Mouse (Mus musculus) intestine, embryonic 14.5 days (tissue): Measurements from ENCODE around the gene Txn2. TPM values are rescaled to one million over a fixed set of nuclear protein-coding genes. Genes with fewer than 3 reads are reported as not detected.

ENCODE experiments used
- ATAC-seq: fragments of 200-750 bp; cut with Nextera tagmentation; replicated peaks from 2 replicates; pipeline ENCODE4 v1.8.0; 2017; ENCODE audit warnings: low read depth, moderate number of reproducible peaks, moderate TSS enrichment, moderate library complexity; ENCODE audit not compliant: low FRiP score, low TSS enrichment
- DNase-seq: peaks from one replicate; pipeline ENCODE4 v3.0.0-alpha.2; 2018; ENCODE audit warnings: low spot score
- H3K27ac ChIP-seq: fragments of 300-500 bp; sonication (generic); 2 replicates; pipeline ENCODE4 v1.5.1; 2014; ENCODE audit warnings: low read depth, mild to moderate bottlenecking, control low read depth
- H3K27me3 ChIP-seq: fragments of 300-500 bp; sonication (generic); replicated peaks from 2 replicates; pipeline ENCODE4 v1.6.1; 2014; ENCODE audit warnings: low read length, control low read depth; ENCODE audit not compliant: control insufficient read depth, insufficient read depth
- H3K36me3 ChIP-seq: fragments of 300-500 bp; sonication (generic); 2 replicates; pipeline ENCODE4 v1.6.1; 2014; ENCODE audit warnings: low read length, control low read depth; ENCODE audit not compliant: control insufficient read depth, insufficient read depth
- H3K4me1 ChIP-seq: fragments of 300-500 bp; sonication (generic); replicated peaks from 2 replicates; pipeline ENCODE4 v1.6.1; 2014; ENCODE audit warnings: low read length, control low read depth, mixed read lengths; ENCODE audit not compliant: control insufficient read depth, insufficient read depth
- H3K4me2 ChIP-seq: fragments of 300-500 bp; sonication (generic); 2 replicates; pipeline ENCODE4 v1.6.1; 2014; ENCODE audit warnings: low read length
- H3K4me3 ChIP-seq: fragments of 300-500 bp; sonication (generic); 2 replicates; pipeline ENCODE4 v1.5.1; 2014; ENCODE audit warnings: low read depth, low read length, control low read depth, mixed read lengths
- H3K9ac ChIP-seq: fragments of 300-500 bp; sonication (generic); 2 replicates; pipeline ENCODE4 v1.6.1; 2014; ENCODE audit warnings: mild to moderate bottlenecking, low read length
- H3K9me3 ChIP-seq: fragments of 300-500 bp; sonication (generic); 2 replicates; pipeline ENCODE4 v1.6.1; 2016; ENCODE audit warnings: low read length, control low read depth; ENCODE audit not compliant: control insufficient read depth
- WGBS: fragments of 180-500 bp; shearing (Covaris S2); extraction: QIAGEN DNeasy Blood & Tissue Kit; methylation state at CpG from one replicate; pipeline ENCODE4 v1.1.7; 2014; 5-methylcytosine and 5-hydroxymethylcytosine counted together
- polyA plus RNA-seq: library from polyadenylated mRNA; unstranded; fragments of >200 nt; fragmentation: Nextera tagmentation; extraction: Ambion mirVana; gene quantifications from 2 replicates; pipeline ENCODE4 v1.2.1, GENCODE M21; 2014

Gene Txn2
- polyA plus RNA-seq, 1 experiment from 2014 or later: 325 TPM

GRCm38 (mm10) chr15:77885159-77885558, 43.6 kb downstream of the Txn2 start:
- no peak for DNase-seq
- no peaks in the 10 kb centered on the region for H3K36me3 ChIP-seq
- no peaks in the 10 kb centered on the region for H3K27me3 ChIP-seq
- no peak overlapping the region for H3K9ac ChIP-seq
- peaks cover 37% of the 10 kb centered on the region for H3K4me1 ChIP-seq
- WGBS: 80% methylated on average over 6 of the region's 6 CpGs
- no peaks in the 10 kb centered on the region for H3K9me3 ChIP-seq
- no peak for ATAC-seq
- H3K4me3 ChIP-seq: no peak overlapping the region
- H3K27ac ChIP-seq: no peak overlapping the region
- H3K4me2 ChIP-seq: no peak overlapping the region

DNA sequence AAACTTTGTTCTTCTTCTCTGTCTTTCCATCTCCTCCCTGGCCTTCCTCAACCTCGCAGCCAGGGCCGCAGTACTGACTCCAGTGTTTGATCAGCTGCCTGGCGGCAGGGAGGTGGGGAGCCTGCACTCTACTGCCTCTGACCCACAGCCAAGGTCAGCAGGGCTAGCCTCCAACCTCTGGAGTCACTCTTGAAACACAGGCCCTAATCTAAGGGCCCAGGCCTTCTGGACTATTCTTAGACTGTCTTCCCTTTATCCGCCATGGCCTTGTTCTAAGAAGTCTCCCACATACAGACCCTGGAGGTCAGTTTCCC, 45.2 kb downstream of the Txn2 start:
- Histone ChIP-seq H3K9ac (peak overlapping the region; percentile 27; the same call in 1 of the 2 replicates), H3K36me3 (no peaks in the 10 kb centered on the region), H3K4me3 (no peak overlapping the region), H3K9me3 (no peaks in the 10 kb centered on the region), H3K27me3 (no peaks in the 10 kb centered on the region), H3K27ac (peak overlapping the region; percentile 91), H3K4me2 (peak overlapping the region; percentile 38), H3K4me1 (peaks cover 37% of the 10 kb centered on the region)
- WGBS: 52% methylated on average over 4 of the region's 4 CpGs
- no peak for ATAC-seq
- DNase-seq: no peak

DNA sequence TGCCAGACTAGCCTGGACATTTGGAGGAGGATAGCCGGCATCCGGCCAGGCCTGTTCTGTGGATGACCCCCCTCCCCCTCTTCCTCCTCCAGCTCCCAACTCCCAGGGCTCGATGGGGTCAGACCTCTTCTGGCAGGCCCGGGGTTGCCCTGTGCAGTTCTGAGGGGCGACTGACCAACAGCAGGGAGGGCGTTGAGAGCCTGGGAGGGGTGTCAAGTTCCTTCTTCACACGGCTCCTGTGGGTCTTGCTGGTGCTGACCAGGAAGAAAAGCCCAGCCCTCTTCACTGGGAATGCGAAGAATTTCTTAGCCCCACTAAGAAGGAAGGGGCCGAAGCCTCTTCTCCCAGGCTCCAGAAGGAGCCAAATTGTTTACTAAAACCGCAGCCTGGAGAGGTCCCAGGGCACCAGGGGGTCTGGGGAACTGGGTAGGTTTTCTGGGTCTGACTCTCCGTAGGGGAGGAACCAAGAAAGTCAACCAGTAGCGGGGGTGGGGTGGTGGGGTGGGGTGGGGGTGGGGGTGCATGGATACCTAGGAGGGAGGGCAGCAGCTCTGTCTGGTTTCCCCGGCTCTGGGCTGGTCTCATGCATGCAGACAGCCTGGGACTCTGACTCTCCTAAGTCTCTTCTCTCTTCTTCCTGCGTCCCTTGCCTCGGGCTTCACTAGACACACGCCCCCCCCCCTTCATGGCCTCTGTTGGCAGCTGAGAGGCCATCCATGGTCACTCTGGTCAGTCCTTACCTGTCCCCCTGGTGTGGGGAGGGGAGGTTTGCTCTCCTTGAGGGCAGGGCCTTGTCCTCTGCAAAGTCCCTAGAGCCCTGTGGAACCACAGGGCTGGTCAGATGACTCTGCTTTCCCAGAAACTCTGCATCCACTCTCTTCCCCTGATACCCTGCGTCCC, 45.8 kb downstream of the Txn2 start:
- peak overlapping the region; percentile 91 for H3K27ac ChIP-seq
- peak overlapping the region; percentile 27; the same call in 1 of the 2 replicates for H3K9ac ChIP-seq
- WGBS: 11% methylated on average over 16 of the region's 17 CpGs
- peak overlapping the region; percentile 38 for H3K4me2 ChIP-seq
- no peaks in the 10 kb centered on the region for H3K27me3 ChIP-seq
- DNase-seq (peak; percentile 73), ATAC-seq (peak; percentile 36)
- peaks cover 37% of the 10 kb centered on the region for H3K4me1 ChIP-seq
- H3K4me3 ChIP-seq: 0 out of 2 replicates have a peak overlapping the region, but pooled peaks have one; percentile 6
- H3K36me3 ChIP-seq: no peaks in the 10 kb centered on the region
- H3K9me3 ChIP-seq: no peaks in the 10 kb centered on the region

DNA sequence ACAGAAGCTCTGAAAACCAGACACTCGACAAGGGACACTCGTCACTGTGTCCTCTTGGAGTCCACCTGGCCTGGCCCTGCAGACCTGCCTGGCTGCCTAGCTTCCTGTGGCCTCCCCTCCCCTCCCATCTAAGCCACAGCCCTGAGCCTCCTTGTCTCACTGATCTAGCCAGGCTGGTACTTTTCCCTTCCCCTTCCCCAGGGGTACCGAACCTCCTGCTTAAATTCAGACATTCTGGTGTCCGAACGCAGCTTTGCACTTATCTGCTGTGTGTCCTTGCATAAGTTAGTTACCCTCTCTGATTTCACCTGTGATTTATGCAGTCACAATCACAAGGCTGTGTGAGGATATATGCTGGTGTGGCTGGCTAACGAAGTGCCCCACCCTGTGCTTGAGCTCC, 46.5 kb downstream of the Txn2 start:
- no peaks in the 10 kb centered on the region for H3K27me3 ChIP-seq
- H3K4me3 ChIP-seq: no peak overlapping the region
- H3K9me3 ChIP-seq: no peaks in the 10 kb centered on the region
- H3K36me3 ChIP-seq: no peaks in the 10 kb centered on the region
- peak overlapping the region; percentile 38 for H3K4me2 ChIP-seq
- peak; percentile 61 for DNase-seq
- no peak overlapping the region for H3K9ac ChIP-seq
- no peak for ATAC-seq
- peaks cover 37% of the 10 kb centered on the region for H3K4me1 ChIP-seq
- peak overlapping the region; percentile 91 for H3K27ac ChIP-seq
- 42% methylated on average over 6 of the region's 6 CpGs for WGBS

DNA sequence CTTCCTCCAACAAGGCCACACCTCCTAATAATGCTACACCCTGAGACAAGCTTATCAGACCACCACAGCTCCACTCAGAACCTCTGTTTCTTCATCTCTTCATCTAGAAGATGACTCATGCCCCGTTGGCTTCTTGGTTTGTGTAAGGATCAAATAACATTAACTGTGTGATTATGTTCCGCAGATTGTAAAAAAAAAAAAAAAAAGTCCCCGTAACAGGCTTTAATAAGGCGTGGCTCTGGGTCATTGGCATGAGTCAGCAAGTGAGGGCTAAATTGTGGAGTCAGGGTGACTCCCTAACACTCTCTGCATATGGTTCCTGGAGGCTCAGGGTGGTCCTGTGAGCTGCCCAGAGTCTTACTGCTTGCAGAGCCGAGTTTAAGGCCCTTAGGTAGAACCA, 47.1 kb downstream of the Txn2 start:
- no peaks in the 10 kb centered on the region for H3K9me3 ChIP-seq
- H3K4me2 ChIP-seq: no peak overlapping the region
- DNase-seq: peak; percentile 63
- WGBS: 22% methylated on average over 5 of the region's 5 CpGs
- peak; percentile 37; the same call in 1 of the 2 replicates for ATAC-seq
- H3K36me3 ChIP-seq: no peaks in the 10 kb centered on the region
- H3K9ac ChIP-seq: no peak overlapping the region
- peaks cover 31% of the 10 kb centered on the region for H3K4me1 ChIP-seq
- H3K4me3 ChIP-seq: no peak overlapping the region
- peak overlapping the region; percentile 91 for H3K27ac ChIP-seq
- H3K27me3 ChIP-seq: no peaks in the 10 kb centered on the region

- H3K9ac ChIP-seq: no peak overlapping the region
- peaks cover 24% of the 10 kb centered on the region for H3K4me1 ChIP-seq
- H3K27ac ChIP-seq: no peak overlapping the region
- WGBS: 80% methylated on average over 5 of the region's 5 CpGs
- ATAC-seq (no peak), DNase-seq (no peak)
- H3K4me3 ChIP-seq: no peak overlapping the region
- H3K27me3 ChIP-seq: no peaks in the 10 kb centered on the region
- no peak overlapping the region for H3K4me2 ChIP-seq
- H3K9me3 ChIP-seq: no peaks in the 10 kb centered on the region
- no peaks in the 10 kb centered on the region for H3K36me3 ChIP-seq
These were observed 48.1 kb downstream of the Txn2 start for GRCm38 (mm10) chr15:77880738-77881137.

DNA sequence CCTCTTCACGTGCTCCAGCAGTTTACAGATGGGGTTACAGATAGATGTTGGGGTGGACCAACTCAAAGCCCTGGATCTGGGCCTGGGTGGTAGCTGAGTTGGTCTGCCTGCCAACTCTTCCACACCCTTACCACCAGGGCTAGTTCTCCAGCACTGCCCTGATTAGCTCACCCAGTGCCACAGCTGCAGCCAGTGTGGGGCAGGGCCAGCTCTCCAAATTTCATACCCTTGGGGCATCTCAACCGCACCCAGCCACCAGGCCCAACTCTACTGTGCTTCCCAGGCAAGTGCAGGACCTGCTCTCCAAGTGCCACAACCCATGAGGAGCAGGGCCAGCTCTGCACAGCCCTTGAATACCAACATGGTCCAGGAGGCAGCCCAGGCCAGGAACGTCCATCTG, 49.0 kb downstream of the Txn2 start:
- no peaks in the 10 kb centered on the region for H3K27me3 ChIP-seq
- ATAC-seq: no peak
- H3K4me2 ChIP-seq: no peak overlapping the region
- H3K4me1 ChIP-seq: peaks cover 24% of the 10 kb centered on the region
- no peaks in the 10 kb centered on the region for H3K36me3 ChIP-seq
- no peak for DNase-seq
- H3K4me3 ChIP-seq: no peak overlapping the region
- 88% methylated on average over 3 of the region's 3 CpGs for WGBS
- H3K9me3 ChIP-seq: no peaks in the 10 kb centered on the region
- no peak overlapping the region for H3K9ac ChIP-seq
- no peak overlapping the region for H3K27ac ChIP-seq

GRCm38 (mm10) chr15:77877209-77877608, 51.6 kb downstream of the Txn2 start:
- H3K27ac ChIP-seq: no peak overlapping the region
- WGBS: 68% methylated on average over 2 of the region's 2 CpGs

DNA sequence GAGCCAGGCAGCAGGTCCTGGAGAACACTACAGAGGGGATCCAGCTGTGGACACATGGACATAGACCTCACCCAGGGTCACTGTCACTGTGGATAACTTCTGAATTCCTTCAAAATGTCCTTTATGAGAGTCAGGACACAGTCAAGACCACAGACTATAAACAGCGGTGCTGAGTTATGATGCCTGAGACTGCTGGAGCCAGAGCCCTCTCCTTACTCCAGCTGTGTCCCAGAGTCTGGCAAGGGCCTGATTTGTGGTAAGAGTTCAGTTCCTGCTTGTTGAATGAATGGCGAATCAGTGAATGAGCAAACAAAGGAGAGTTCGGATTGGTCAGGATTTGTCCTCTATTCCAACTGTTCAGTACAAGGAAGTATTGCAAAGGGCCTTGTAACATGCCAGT, 52.1 kb downstream of the Txn2 start:
- Histone ChIP-seq H3K4me1 (peaks cover 8% of the 10 kb centered on the region), H3K9me3 (no peaks in the 10 kb centered on the region), H3K27me3 (no peaks in the 10 kb centered on the region), H3K27ac (peak overlapping the region; percentile 38; the same call in 1 of the 2 replicates), H3K4me2 (no peak overlapping the region), H3K9ac (no peak overlapping the region), H3K4me3 (no peak overlapping the region), H3K36me3 (no peaks in the 10 kb centered on the region)
- 61% methylated on average over 3 of the region's 3 CpGs for WGBS
- DNase-seq (no peak), ATAC-seq (no peak)

More at GRCm38 (mm10) chr15:77877209-77877608, 51.6 kb downstream of the Txn2 start:
- ATAC-seq (no peak), DNase-seq (no peak)
- no peak overlapping the region for H3K4me3 ChIP-seq
- H3K4me2 ChIP-seq: no peak overlapping the region
- no peaks in the 10 kb centered on the region for H3K27me3 ChIP-seq
- H3K9ac ChIP-seq: no peak overlapping the region
- peaks cover 13% of the 10 kb centered on the region for H3K4me1 ChIP-seq
- H3K9me3 ChIP-seq: no peaks in the 10 kb centered on the region
- H3K36me3 ChIP-seq: no peaks in the 10 kb centered on the region
